Mouse (Mus musculus): ENCODE measurements around the gene Prdm2. TPM values are rescaled to one million over a fixed set of nuclear protein-coding genes. Genes with fewer than 3 reads are reported as not detected.

The Prdm2 gene
- total and polyA plus RNA-seq, 3 experiments = 4.3 to 13.5 TPM; not detected in 1

- Histone ChIP-seq H3K9ac (ENCODE audit: control insufficient read depth, low read depth, low read length, poor library complexity, severe bottlenecking) (no peak overlapping the region), H3K27me3 (ENCODE audit: control insufficient read depth in 1 of 2, insufficient read depth in 2 of 2, low read length in 2 of 2) (no peaks in the 10 kb centered on the region), H3K9me3 (replicated peaks; ENCODE audit: insufficient read depth, low read length) (no peaks in the 10 kb centered on the region), H3K4me1 (ENCODE audit: control insufficient read depth in 1 of 2, insufficient read depth in 2 of 2, low read length in 2 of 2) (peaks cover 0 to 7% of the 10 kb centered on the region in 2 experiments; a peak in 2 of 4 replicates), H3K4me3 (ENCODE audit: control insufficient read depth in 1 of 2, insufficient read depth in 1 of 2, low read depth in 2 of 2, low read length in 2 of 2) (no peak overlapping the region), H3K79me2 (ENCODE audit: control insufficient read depth, insufficient read depth, low read length, poor library complexity) (no peaks in the 10 kb centered on the region), H3K36me3 (ENCODE audit: control insufficient read depth in 1 of 2, insufficient read depth in 2 of 2, low read length in 2 of 2) (peaks cover 0 to 2% of the 10 kb centered on the region in 2 experiments; a peak in 2 of 4 replicates), H3K27ac (ENCODE audit: control insufficient read depth, low read depth, low read length) (no peak overlapping the region)
- TF ChIP-seq ELF1 (IDR thresholded peaks at IDR 0.05; ENCODE audit: low read depth, low read length) (no peak), CHD2 (IDR thresholded peaks at IDR 0.05; ENCODE audit: low read length) (no peak), MYC (IDR thresholded peaks at IDR 0.05; ENCODE audit: low read depth, low read length) (no peak)
- no peak for DNase-seq (ENCODE audit: low read depth, low spot score)
These were observed 28.5 kb upstream of the Prdm2 start for GRCm38 (mm10) chr4:143241294-143241693.

GRCm38 (mm10) chr4:143239615-143240201 is 26.9 kb upstream of the Prdm2 start:
- DNase-seq (ENCODE audit: low read depth, low spot score) = peak; percentile 39
- H3K4me1 ChIP-seq (ENCODE audit: control insufficient read depth in 1 of 2, insufficient read depth in 2 of 2, low read length in 2 of 2) = peaks cover 0 to 7% of the 10 kb centered on the region in 2 experiments; a peak in 2 of 4 replicates
- no peak for TF ChIP-seq KAT2A (conservative IDR thresholded peaks at IDR 0.05; ENCODE audit: low read depth, low read length)
- TF ChIP-seq MXI1 (IDR thresholded peaks at IDR 0.05; ENCODE audit: low read depth, low read length) = no peak
- TF ChIP-seq EP300 (IDR thresholded peaks at IDR 0.05; ENCODE audit: low read depth in 1 of 2, low read length in 2 of 2) = peak in 1 of 2 experiments; percentile 13; a peak in 1 of 4 replicates
- 0 out of 2 replicates have a peak, but pooled peaks have one; percentile 14 for TF ChIP-seq ETS1 (IDR thresholded peaks at IDR 0.05; ENCODE audit: low read depth, low read length)
- no peaks in the 10 kb centered on the region for H3K79me2 ChIP-seq (ENCODE audit: control insufficient read depth, insufficient read depth, low read length, poor library complexity)
- H3K36me3 ChIP-seq (ENCODE audit: control insufficient read depth in 1 of 2, insufficient read depth in 2 of 2, low read length in 2 of 2) = peaks cover 0 to 2% of the 10 kb centered on the region in 2 experiments; a peak in 2 of 4 replicates
- no peak overlapping the region for H3K27ac ChIP-seq (ENCODE audit: control insufficient read depth, low read depth, low read length)
- no peak overlapping the region for H3K9ac ChIP-seq (ENCODE audit: control insufficient read depth, low read depth, low read length, poor library complexity, severe bottlenecking)
- H3K4me3 ChIP-seq (ENCODE audit: control insufficient read depth in 1 of 2, insufficient read depth in 1 of 2, low read depth in 2 of 2, low read length in 2 of 2) = no peak overlapping the region
- no peaks in the 10 kb centered on the region for H3K9me3 ChIP-seq (replicated peaks; ENCODE audit: insufficient read depth, low read length)
- no peaks in the 10 kb centered on the region for H3K27me3 ChIP-seq (ENCODE audit: control insufficient read depth in 1 of 2, insufficient read depth in 2 of 2, low read length in 2 of 2)

- H3K36me3 ChIP-seq (ENCODE audit: control insufficient read depth in 1 of 2, insufficient read depth in 2 of 2, low read length in 2 of 2) = peaks cover 0 to 2% of the 10 kb centered on the region in 2 experiments; a peak in 2 of 4 replicates
- DNase-seq (ENCODE audit: low read depth, low spot score) = no peak
- no peaks in the 10 kb centered on the region for H3K79me2 ChIP-seq (ENCODE audit: control insufficient read depth, insufficient read depth, low read length, poor library complexity)
- H3K4me3 ChIP-seq (ENCODE audit: control insufficient read depth in 1 of 2, insufficient read depth in 1 of 2, low read depth in 2 of 2, low read length in 2 of 2) = no peak overlapping the region
- no peak overlapping the region for H3K9ac ChIP-seq (ENCODE audit: control insufficient read depth, low read depth, low read length, poor library complexity, severe bottlenecking)
- no peaks in the 10 kb centered on the region for H3K9me3 ChIP-seq (replicated peaks; ENCODE audit: insufficient read depth, low read length)
- TF ChIP-seq TCF12 (IDR thresholded peaks at IDR 0.05; ENCODE audit: low read depth, low read length) (no peak), EP300 (IDR thresholded peaks at IDR 0.05; ENCODE audit: low read depth in 1 of 2, low read length in 2 of 2) (no peak), ZMIZ1 (IDR thresholded peaks at IDR 0.05; ENCODE audit: low read depth, low read length) (no peak), POLR2A (IDR thresholded peaks at IDR 0.05; ENCODE audit: control insufficient read depth in 1 of 2, insufficient read depth in 1 of 2, low read depth in 1 of 2, low read length in 2 of 2, poor library complexity in 1 of 2) (no peak), NRF1 (IDR thresholded peaks at IDR 0.05; ENCODE audit: insufficient read depth, low read depth, low read length, poor library complexity, severe bottlenecking) (no peak), RAD21 (IDR thresholded peaks at IDR 0.05; ENCODE audit: low read depth, low read length) (no peak), ELF1 (IDR thresholded peaks at IDR 0.05; ENCODE audit: low read depth, low read length) (no peak), SMC3 (IDR thresholded peaks at IDR 0.05; ENCODE audit: low read depth, low read length) (no peak), MEF2A (IDR thresholded peaks at IDR 0.05; ENCODE audit: extremely low read depth, insufficient replicate concordance, low read depth, low read length, poor library complexity, severe bottlenecking) (no peak), MAFK (IDR thresholded peaks at IDR 0.05; ENCODE audit: borderline replicate concordance, low read depth, low read length) (no peak), MAZ (IDR thresholded peaks at IDR 0.05; ENCODE audit: low read depth, low read length) (no peak), GATA1 (IDR thresholded peaks at IDR 0.05; ENCODE audit: low read depth, low read length) (no peak)
- peaks cover 0 to 7% of the 10 kb centered on the region in 2 experiments; a peak in 2 of 4 replicates for H3K4me1 ChIP-seq (ENCODE audit: control insufficient read depth in 1 of 2, insufficient read depth in 2 of 2, low read length in 2 of 2)
- H3K27me3 ChIP-seq (ENCODE audit: control insufficient read depth in 1 of 2, insufficient read depth in 2 of 2, low read length in 2 of 2) = no peaks in the 10 kb centered on the region
- no peak overlapping the region for H3K27ac ChIP-seq (ENCODE audit: control insufficient read depth, low read depth, low read length)
These were observed 26.3 kb upstream of the Prdm2 start for GRCm38 (mm10) chr4:143239117-143239516.

Measured in MEL (cell line).